Mouse (Mus musculus): ENCODE results near the gene Vamp2.
"Not testable (repeated sequence)": the region's sequence is repeated elsewhere in the genome, so short reads cannot be mapped to it uniquely, and the experiment has no call there.

The Vamp2 gene

DNA sequence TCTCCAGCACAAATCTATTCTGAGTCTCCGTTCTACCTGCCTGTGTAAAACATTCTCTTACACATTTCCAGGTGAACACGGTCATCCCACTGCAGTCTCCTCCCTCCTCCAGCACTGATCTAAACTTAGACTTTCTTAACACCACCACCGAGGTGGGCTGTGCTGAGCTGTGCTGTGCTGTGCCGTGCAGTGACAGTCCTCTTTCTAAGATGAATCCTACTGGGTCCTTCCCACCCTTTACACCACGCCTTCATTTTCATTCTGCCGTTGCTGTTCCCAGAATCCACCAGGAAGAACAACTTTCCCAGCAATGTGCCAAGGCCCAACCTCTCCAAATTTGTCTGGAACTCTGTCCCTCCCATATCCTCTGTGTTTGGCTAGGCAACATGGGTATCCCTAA lies 1.9 kb upstream of the Vamp2 start:
- no peak for DNase-seq

DNA sequence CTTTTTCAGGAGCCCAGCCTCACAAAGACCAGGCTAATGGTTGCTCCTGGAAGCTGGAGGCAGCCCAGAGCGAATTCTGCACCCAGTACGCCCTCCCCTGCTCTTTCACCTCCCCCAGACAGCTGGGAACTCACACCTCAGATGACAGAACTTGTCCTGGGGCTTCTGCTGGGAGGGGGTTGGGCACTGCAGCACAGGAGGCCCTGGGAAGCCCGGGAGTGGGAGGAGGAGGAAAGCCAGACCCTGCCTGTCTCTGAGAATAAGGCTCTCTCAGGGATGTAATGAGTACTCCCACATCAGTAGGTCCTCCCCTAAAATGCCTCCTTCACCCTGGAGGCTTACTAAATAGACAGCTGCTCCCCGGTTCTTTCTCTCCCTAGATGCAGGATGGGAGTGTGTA lies 1.2 kb upstream of the Vamp2 start:
- no peak for DNase-seq

DNA sequence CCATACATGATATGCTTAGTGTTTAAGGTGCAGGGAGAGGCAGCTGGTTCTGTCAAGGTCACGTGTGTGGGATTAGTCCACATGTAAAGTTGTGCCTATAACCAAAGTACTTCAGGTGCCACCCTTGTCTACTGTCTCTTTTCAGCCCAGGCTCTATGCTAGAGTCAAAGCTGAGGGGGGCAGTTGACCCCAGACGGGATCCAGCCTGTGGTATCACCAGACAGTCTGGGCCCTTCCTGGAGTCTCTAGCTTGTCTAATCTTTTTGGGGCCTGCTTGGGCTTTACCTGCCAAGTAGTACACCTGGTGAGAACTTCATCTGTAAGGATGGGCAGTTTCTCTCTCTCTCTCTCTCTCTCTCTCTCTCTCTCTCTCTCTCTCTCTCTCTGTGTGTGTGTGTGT lies 693 bp upstream of the Vamp2 start:
- no peak for DNase-seq

DNA sequence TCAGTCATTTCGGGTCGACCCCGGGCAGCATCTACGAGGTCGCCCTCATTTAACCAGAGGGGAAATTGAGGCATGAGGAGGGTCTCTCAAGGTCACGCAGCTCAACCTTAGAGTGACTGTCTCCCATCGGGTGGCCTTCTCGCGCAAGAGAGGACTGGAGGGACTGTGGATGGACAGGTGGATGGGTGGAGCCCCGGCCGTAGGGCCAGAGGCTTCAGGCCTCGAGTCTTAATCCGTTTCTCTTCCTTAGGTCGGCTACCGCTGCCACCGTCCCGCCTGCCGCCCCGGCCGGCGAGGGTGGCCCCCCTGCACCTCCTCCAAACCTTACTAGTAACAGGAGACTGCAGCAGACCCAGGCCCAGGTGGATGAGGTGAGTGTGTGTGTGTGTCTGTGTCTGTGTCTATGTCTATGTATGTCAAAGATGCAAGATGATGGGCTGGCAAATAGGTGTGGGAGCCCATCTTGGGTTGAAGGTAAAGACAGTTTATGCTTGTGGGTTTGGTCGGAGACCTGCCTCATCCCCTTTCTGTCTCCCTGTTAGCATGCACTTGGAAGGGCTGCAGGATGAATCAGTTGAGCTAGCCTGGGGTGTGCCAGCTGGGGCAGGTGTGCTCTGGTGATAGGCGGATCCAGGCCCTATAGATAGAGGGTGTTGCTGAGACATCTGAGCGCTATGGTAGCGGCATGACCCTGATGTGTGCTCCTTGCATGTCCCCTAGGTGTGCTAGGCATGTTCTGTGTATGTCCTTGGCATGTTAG lies 746 bp downstream of the Vamp2 start:
- DNase-seq, result no peak

DNA sequence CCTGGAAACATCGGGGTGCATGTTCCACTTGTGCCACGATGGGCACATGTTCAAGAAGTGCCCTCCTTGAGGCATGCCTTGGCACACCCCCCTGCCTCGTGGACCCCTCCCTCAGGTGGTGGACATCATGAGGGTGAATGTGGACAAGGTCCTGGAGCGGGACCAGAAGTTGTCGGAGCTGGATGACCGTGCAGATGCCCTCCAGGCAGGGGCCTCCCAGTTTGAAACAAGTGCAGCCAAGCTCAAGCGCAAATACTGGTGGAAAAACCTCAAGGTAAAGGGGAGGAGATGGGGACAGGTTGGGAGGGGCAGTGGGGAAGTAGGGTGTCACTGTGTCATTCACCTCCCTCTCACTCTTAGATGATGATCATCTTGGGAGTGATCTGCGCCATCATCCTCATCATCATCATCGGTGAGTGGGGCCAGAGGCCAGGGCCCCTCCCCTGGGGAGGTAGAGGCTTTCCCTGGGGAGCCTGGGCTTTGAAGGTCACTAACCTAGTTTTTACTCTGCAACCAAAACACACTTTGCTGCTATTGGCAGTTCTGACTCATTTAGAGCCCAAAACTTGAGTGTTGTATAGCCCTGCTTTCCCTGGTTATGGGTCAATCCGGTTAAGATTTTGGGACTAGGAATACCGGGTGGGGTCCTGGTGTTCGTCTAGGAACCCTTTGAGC lies 1.5 kb downstream of the Vamp2 start:
- DNase-seq, result no peak

- DNase-seq, result no peak
Observed at GRCm38 (mm10) chr11:69090367-69090766, 2.1 kb downstream of the Vamp2 start.

DNA sequence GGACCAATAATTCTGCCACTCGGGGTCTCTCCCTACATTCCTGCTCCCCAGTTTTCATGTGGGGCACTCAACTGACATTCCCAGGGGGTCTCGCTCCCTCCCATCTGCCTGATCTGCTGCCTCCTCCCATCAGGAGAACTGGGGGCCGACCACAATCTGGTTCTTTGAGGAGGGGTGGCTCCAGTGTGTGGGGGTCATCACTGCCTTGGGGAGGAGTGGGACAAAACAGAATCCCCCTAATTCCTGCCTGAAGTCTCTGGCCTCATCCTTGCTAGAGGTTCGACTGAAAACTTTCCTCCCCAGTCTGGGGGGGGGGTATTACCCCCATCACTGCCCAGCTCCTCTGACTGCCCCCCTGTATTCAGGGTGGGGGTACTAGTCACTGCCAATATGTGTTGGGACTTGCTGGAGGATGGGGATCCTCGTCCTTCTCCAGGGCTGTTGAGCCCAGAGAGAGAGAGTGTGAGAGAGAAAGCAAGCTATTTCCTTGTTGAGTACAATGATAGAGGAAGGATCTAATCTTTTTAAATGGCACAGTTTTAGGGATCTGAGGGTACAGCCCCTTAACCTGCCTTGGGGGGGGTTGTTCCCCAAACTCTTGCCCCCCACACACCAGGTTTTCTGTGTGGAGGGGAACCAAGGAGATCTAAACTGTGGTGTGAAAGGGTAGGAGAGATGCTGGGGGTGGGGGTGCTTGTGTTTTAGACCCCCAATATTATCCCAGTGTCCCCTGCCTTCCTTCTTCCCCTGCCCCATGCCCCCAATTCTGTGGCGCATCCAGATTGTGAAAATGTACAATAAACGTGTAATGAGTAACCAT lies 3.5 kb downstream of the Vamp2 start:
- no peak for DNase-seq

- DNase-seq, result peak; percentile 97
Observed at GRCm38 (mm10) chr11:69092386-69092751, 4.1 kb downstream of the Vamp2 start.

DNA sequence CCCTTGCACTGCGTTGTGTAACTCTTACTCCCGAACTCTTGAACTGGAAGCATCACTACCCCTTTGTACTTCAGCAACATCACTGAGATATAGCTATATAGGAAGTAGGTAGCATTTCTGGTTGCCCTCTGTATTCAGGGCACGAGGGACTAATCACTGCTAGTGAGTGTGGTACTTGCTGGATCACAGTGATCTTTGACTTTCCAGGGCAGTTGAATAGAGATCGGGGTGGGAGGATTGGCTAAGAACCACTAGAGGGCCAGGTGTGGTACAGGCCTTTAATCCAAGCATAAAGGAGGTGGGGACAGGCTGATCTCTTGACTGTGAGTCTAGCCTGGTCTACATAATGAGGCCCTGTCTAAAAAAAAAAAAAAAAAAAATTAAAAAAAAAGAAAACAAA lies 4.6 kb downstream of the Vamp2 start:
- DNase-seq, result no peak

DNA sequence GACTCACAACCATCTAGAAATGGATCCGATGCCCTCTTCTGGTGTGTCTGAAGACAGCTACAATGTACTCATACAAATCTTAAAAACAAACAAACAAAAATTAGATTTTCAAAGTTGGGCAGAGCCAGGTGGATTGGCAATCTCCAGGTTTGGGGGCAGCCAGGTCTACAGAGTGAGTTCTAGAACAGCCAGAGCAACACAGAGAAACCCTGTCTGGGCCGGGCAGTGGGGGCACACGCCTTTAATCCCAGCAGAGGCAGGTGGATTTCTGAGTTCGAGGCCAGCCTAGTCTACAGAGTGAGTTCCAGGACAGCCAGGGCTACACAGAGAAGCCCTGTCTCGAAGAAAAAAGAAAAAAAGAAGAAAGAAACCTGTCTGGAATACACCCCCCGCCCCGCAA lies 5.6 kb downstream of the Vamp2 start:
- DNase-seq, result not testable (repeated sequence)

GRCm38 (mm10) chr11:69094697-69095429 lies 6.6 kb downstream of the Vamp2 start, which contains the start of gene Per1:
Gene Per1 (plus strand): TSS chr11:69095217.
- peak; percentile 100 for DNase-seq

- DNase-seq, result peak; percentile 80
Observed at GRCm38 (mm10) chr11:69095511-69096231, 7.4 kb downstream of the Vamp2 start.

- DNase-seq, result no peak
Observed at GRCm38 (mm10) chr11:69096360-69096986, 8.2 kb downstream of the Vamp2 start.

DNA sequence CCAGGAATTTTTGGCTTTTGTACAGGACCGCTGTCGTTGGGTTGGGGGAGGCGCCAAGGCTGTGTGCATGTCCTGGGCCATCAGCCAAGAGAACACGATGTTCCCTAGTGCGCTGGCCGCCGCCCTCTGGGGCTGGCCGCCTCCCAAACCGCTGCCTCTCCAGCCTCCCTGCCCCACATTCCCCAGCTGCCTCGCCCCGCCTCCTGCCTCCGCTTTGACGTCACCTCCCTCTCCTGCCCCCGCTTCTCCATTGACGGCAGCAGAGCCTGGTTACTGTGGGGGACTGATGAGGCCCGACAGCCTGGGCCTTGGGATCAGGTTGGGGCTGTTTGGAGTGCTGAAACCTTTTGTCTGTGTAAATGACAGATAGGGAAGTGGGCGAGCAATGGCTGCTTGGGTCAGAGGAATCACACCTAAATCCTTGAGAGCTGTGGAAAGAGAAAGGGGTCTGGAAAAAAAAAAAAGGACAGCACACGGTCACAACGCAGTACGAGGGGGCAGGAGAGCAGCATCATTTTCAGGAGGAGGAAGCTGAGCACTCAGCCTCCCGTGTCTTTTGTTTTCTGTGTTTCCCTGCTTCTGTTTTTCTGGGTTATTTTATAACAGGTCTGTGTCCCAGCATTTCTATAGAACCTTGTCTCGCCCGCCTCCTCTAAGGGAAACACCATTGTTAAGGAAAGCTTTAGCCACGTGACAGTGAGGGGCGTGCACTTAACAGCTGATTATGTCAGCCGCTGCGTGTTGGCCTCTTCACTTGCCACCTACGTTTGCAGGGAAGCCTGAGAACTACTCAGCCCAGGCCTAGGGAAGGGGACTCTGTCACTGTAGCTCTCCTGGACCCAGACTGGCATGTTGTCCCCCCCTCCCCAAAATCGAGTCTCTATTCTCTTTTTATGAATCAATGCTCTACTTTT lies 9.0 kb downstream of the Vamp2 start:
- DNase-seq, result peak; percentile 100

GRCm38 (mm10) chr11:69098039-69098761 lies 9.9 kb downstream of the Vamp2 start:
- DNase-seq, result no peak

- DNase-seq, result peak; percentile 99
Observed at GRCm38 (mm10) chr11:69098762-69099091, 10.4 kb downstream of the Vamp2 start.

DNA sequence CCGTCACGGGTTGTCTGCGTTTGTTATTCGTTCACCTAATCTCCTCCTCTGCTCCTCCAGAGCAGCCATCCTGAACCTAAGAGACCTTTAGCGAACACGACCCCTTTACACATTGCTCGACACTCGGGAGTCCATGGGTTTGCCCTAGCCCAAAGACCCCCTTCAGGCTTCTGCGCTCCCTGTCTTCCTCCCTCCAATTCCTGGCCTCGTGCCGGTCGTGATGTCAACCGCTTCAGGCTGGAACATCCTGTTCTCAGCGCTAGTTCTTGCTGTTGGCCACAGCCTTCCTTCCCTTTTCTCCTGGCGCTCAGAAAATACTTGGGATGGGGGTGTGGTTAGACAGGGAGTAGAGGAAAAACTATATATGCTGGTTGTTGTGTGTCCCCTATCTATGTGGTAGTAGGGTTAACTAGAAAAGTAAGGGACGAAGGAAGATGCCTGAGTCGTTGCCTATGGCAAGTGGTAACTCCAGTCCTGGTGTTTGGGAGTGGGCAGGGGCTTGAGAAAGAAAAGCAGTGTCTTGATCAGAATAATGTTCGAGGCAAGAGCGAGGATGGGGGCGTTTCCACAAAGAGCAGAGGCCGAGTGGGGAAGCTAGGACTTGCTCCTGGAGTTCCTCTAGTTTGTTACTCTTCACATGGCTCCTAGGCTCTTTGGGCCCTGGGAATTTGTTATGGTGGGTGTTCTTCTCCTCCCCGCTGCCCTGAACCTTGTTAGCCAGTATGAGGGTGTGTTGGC lies 11.1 kb downstream of the Vamp2 start:
- peak; percentile 94 for DNase-seq

DNA sequence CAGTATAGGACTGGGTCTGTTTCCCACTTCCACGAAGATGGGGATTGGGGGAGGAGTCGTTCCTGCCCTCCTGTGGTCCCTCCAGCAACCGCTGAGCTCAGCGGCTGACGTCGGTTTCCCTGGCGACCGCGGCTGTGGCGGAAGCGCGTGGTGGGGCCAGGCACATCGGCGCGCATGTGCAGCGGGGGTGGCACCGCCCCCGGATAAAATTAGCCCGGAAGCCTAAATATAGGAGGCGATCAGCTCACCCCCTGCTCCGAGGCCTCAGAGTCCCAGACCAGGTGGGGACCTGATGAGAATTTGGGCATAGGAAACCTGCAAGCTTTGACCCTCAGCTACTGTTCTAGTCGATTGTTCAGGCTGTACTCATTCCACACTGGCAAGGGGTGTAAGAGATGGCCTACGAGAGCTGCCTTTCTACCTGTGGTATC lies 11.6 kb downstream of the Vamp2 start:
- DNase-seq, result peak; percentile 96
